Mouse (Mus musculus) forelimb bud, embryonic 11.5 days (tissue): Measurements from ENCODE around the gene Ubxn2a.
"Not testable (repeated sequence)": the region's sequence is repeated elsewhere in the genome, so short reads cannot be mapped to it uniquely, and the experiment has no call there.

ENCODE experiments used
- DNase-seq: peaks from one replicate; pipeline ENCODE4 v3.0.0-alpha.2; 2012; ENCODE audit warnings: low read depth, low spot score

Ubxn2a gene

GRCm38 (mm10) chr12:4906951-4907906 lies at the start of gene Ubxn2a:
TSS of gene Ubxn2a (minus strand) at chr12:4907705.
- peak; percentile 92 for DNase-seq

GRCm38 (mm10) chr12:4953156-4953555 lies 45.7 kb upstream of the Ubxn2a start:
- DNase-seq, result no peak

DNA sequence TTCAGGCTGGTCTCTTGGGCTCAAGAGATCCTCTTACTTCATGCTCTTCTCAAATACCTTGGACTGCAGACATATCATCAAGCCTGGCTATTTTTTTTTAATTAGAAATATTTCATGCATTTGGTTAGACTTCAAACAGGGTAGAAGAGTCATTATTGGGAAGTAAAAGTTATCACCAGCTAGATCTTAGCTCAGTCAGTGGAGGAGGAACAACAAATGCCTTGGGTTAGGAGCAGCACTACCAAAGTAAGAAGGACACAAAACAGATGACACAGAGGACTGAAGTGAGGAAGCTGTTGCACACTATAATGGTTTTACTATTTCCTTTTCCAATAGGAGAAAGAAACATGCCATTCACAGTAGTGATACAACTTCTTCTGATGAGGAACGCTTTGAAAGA lies 44.8 kb upstream of the Ubxn2a start:
- no peak for DNase-seq

- no peak for DNase-seq
Observed at GRCm38 (mm10) chr12:4930820-4931548, 23.5 kb upstream of the Ubxn2a start.

- DNase-seq, result no peak
Observed at GRCm38 (mm10) chr12:4928197-4928596, 20.7 kb upstream of the Ubxn2a start.

GRCm38 (mm10) chr12:4917805-4918591 lies 10.5 kb upstream of the Ubxn2a start:
- DNase-seq, result peak; percentile 46

DNA sequence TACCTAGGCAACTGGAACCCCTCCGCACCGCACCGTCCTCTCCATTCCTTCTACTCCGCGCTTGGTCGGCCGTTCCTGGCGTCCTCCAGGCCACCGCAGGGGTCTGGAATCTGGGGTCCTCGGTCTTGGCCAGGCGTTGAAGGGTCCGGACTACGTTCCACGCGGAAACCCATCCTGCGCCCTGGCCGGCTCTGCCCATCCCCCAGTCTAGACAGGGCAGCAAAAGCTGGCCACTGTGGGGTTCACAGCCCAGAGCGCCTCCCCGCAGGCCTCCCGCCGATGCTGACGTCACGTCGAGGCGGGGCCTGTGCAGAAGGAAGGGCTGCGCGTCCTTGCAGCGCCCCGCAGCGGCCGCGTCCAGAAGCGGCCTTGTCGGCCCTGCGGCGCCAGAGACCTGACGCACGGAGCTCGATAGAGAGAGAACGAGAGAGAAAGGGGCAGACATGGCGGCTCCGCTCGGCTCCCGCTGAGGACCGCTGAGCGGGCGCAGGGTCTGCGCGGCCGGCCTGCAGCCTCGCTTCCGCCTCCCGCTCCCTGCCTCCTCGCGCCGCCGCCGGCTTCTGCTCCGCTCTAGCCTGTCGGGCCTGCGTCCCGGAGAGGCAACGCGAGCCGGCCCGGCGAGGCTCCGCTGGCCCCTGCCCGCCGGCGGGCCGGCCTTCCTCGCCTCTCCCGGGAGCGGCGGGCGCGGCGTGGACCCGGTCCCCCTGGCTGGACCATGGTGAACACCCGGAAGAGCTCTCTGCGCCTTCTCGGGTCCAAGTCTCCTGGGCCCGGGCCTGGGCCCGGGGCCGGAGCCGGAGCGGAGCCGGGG lies 9.7 kb upstream of the Ubxn2a start, which contains the start of gene Atad2b:
Gene Atad2b, plus strand, starts transcription at position 360 of the 811 bp plus-strand sequence.
- DNase-seq, result peak; percentile 97

GRCm38 (mm10) chr12:4914944-4915343 lies 7.4 kb upstream of the Ubxn2a start:
- DNase-seq, result no peak

DNA sequence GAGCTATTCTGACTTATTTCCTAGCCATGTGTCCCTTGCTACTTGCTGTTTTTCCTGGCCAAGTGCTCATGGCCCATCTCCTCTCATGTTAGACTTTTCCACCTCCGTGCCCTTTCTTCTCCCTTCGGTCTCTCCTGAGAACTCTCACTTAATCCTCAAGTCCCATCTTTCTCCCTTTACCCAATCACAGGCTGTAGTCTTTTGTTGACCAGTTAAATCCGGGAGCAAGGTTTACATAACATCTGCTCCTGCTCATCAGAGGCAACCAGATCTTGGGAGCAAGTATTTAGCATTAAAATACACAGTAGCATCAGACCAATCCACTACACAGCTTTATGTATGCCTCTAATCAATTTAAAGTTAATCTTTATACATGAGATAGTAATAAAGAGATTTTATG lies 6.9 kb upstream of the Ubxn2a start:
- DNase-seq, result no peak

DNA sequence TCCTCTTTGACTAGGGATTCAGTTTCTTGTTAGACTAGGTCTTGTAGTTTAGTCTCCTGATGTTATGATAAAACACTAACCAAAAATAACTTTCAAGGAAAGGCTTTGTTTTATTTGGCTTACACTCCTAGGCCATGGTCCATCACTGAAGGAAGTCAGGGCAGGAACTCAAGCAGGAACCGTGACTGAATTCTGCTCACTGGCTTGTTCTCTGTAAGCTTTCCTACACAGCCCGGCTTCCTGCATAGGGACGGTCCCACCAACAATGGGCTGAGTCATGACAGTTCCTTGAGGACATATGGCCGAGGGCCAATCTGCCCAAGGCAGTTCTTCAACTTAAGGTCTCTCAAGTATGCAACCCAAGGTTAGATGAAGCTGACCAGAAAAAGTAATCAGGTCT lies 4.2 kb upstream of the Ubxn2a start:
- no peak for DNase-seq

DNA sequence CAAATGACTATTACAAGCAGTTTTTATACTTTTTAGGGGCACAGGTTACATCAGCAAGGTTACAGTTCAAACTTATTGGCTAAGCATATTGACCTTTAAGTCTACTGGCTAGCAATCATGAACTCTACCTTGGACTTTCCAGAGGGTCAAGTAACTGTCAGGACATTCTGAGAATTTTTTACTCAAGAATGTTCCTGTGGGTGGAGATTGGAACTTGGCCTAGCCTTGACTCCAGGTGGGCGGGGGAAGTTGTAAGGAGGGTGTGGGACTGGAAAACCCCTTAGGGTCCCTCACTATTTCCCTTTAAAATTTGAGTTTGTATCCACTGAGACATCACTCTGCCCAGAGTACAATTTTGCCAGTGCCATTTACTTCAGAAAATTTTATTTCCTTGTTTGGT lies 3.0 kb upstream of the Ubxn2a start:
- DNase-seq, result not testable (repeated sequence)

GRCm38 (mm10) chr12:4908391-4908790 lies 886 bp upstream of the Ubxn2a start:
- no peak for DNase-seq

DNA sequence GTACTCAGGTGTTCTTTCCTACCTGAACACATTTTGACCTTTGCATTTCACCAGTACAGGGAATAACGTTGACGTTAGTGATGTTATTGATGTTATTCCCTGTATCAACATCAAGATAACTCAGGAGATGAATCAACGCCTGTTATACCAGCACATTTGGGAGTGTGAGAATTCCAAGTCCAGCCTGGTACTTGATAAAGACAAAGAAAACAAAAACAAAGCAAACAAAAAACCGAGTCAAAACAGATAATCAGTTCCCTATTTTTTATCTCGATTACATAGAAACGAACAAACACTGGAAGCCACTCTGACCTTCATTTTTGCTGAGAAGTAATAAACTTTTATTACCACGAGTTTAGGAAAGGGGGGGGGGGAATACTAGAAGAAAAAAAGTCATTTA lies 1.0 kb downstream of the Ubxn2a start:
- DNase-seq, result peak; percentile 4

DNA sequence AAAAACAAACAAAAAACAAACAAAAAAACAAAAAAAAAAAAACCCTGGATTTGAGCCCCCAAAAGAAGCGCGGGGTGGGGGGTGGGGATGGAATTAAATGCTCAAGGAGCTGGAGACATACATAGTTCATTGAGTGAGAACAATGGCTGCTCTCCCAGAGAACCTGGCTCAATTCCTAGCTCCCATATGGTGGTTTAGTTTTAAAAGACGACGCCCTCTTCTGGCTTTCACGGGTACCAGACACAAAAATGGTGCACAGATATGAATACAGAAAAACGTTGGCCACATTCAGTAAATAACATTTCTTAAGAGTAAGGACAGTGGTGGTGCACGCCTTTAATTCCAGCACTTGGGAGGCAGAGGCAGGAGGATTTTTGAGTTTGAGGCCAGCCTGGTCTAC lies 1.6 kb downstream of the Ubxn2a start:
- DNase-seq, result no peak

DNA sequence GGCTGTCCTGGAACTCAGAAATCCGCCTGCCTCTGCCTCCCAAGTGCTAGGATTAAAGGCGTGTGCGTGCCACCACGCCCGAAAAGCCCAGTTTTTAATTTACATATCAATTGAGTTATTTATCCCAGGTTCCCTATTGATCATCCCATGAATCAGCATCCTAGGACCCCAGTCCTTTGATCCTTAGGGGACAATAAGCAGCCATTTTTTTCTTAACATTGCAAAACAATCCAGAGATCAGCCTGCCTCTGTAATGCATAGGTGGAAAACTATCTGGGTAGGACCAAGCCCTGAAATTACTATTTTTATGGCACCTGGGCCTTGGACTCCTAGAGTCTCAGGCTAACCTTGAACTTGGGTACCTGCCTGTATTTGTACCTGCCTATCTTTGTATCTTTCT lies 9.5 kb downstream of the Ubxn2a start:
- no peak for DNase-seq

GRCm38 (mm10) chr12:4889891-4890290 lies 17.6 kb downstream of the Ubxn2a start:
- DNase-seq, result no peak

DNA sequence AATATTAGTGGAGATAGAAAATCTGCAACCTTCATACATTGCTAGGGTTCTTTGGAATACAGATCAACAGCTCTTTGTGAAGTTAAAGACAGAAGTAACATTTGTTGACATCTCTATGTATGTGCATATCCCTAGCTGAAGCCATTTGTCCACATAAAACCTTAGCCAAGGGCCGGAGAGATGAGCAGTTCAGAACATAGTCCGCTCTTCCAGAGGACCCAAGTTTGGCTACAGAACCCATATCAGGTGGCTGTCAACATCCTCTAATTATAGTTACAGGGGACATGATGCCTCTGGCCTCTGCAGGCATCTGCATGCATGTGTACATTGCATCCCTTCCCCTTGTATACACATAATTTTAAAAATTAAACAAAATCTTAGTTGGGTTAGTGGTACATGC lies 18.3 kb downstream of the Ubxn2a start:
- DNase-seq, result no peak

DNA sequence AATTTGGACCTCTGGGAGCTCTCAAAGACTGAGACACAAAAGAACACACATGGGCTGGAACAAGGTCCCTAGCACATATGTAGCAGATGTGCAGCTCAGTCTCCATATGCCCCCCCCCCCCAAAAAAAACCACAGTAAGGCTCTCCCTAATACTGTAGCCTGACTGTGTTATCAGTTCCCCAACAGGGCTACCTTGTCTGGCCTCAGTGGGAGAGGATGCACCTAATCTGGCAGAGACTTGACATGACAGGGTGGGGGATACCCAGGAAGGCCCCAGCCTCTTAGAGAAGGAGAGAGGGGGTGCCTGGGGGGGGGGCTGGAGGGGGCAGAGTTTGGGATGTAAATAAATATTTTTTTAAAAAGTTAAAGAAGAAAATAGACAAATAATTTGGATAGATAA lies 18.8 kb downstream of the Ubxn2a start:
- no peak for DNase-seq

DNA sequence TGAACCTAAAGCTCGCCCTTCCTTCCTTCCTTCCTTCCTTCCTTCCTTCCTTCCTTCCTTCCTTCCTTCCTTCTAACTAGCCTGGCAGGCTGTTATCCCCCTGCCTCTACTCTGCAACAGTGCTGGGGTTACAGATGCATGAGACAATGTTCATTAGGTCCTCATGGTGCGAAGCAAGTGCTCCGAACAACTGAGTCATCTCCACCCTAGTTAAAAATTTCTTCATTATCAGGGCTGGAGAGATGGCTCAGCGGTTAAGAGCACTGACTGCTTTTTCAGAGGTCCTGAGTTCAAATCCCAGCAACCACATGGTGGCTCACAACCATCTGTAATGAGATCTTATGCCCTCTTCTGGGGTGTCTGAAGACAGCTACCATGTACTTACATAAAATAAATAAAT lies 20.9 kb downstream of the Ubxn2a start:
- DNase-seq, result not testable (repeated sequence)

- no peak for DNase-seq
Observed at GRCm38 (mm10) chr12:4885062-4885461, 22.4 kb downstream of the Ubxn2a start.

GRCm38 (mm10) chr12:4882086-4882485 lies 25.4 kb downstream of the Ubxn2a start:
- no peak for DNase-seq
